Mouse (Mus musculus) thymus, adult 2 months (tissue): ENCODE results near the gene Khdrbs2.

ENCODE experiments used
- CTCF ChIP-seq: fragments of 200-500 bp; IDR thresholded peaks from 2 replicates; pipeline ENCODE4 v1.5.1; 2012; ENCODE audit warnings: mild to moderate bottlenecking, control low read depth, low read length, moderate library complexity, borderline replicate concordance; ENCODE audit not compliant: control insufficient read depth, poor library complexity, insufficient read depth; ENCODE audit errors: extremely low read depth
- POLR2A ChIP-seq: fragments of 200-500 bp; IDR thresholded peaks from 2 replicates; pipeline ENCODE4 v1.6.1; 2012; ENCODE audit warnings: mild to moderate bottlenecking, low read length, control low read depth, moderate library complexity; ENCODE audit not compliant: control insufficient read depth, poor library complexity, insufficient read depth; ENCODE audit errors: extremely low read depth

- TF ChIP-seq CTCF (no peak), POLR2A (no peak)
These were observed 271.4 kb downstream of the Khdrbs2 start for GRCm38 (mm10) chr1:32443927-32444326.
